Mouse (Mus musculus) v-Abl transformed pro-B cells (cell line): Measurements from ENCODE around the gene Bmp7.

ENCODE experiments used
- in situ Hi-C, 2 experiments: fragments of 400-800 bp; cut with MboI; formaldehyde crosslinking; loops; one replicate each; pipeline ENCODE4 v1.15.1; 2025; ENCODE audit not compliant: unreplicated experiment in 2 of 2

The Bmp7 gene

DNA sequence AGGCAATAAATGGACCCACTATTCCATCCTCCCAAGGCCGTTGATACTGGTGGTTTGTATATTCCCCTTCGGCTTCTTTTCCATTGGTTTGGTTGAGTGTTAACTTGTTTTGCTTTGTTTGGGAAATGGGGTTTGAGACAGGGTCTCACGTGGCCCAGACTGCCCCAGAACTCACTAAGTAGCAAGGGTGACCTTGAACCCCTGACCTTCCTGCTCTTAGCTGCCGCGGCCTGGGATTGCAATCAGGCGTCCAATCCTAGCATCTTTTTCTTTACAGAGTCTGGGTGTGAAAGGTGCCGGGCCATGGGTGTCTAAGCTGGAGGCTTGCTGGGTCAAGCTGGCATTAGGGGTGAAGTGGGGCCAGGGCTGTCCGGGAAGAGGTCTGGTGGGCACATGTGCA lies 79.5 kb downstream of the Bmp7 start:
- in situ Hi-C loops = no loop called here

GRCm38 (mm10) chr2:172860104-172860503 lies 80.0 kb downstream of the Bmp7 start:
- in situ Hi-C loops = no loop called here

- in situ Hi-C loops = no loop called here
Measured at GRCm38 (mm10) chr2:172857048-172857447, 83.1 kb downstream of the Bmp7 start.

DNA sequence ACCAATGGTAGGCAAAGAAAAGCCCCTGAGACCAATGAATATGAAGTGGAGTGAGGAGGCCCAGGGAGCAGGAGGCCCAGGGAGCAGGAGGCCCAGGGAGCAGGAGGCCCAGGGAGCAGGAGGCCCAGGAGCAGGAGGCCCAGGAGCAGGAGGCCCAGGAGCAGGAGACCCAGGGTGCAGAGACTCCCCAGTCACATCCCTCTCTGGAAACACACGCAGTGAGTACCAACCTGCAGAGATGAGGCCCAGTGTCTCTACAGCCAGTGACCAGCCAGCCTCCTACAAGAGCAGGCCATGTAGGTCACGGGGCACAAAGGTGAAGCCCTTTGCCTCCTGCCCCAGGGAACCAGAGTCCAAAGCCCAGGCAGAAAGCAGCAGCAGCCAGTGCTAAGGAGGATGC lies 83.6 kb downstream of the Bmp7 start:
- in situ Hi-C loops = no loop called here

GRCm38 (mm10) chr2:172854136-172854535 lies 86.0 kb downstream of the Bmp7 start:
- in situ Hi-C loops = no loop called here

DNA sequence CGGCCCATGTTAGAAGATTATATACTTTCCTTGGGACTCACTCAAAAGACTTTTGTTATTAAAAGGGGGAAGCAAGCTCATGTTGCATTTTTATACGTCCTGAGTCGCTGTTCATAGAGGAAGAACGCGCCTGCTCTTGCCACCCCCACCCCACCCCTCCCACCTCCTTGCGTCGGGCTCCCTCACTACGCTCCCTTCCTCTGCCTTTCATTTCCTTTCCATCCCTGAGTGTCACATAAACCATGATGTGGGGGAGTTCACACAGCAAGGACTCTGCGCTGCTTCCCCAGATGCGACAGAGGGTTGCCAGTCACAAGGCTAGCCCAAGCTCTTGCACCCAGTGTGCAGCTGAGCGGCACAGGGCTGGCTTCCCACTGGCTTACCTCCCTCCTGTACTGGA lies 88.3 kb downstream of the Bmp7 start:
- in situ Hi-C loops = no loop called here

- in situ Hi-C loops = loop anchor here in 1 of 2 experiments (25.0 kb wide), 2 partner anchors 339 to 714 kb away; no protein-coding TSS in a partner anchor
Measured at GRCm38 (mm10) chr2:172848193-172848592, 91.9 kb downstream of the Bmp7 start.

- in situ Hi-C loops = loop anchor here in 1 of 2 experiments (25.0 kb wide), 2 partner anchors 341 to 716 kb away; no protein-coding TSS in a partner anchor
Measured at GRCm38 (mm10) chr2:172846311-172846575, 93.9 kb downstream of the Bmp7 start.

DNA sequence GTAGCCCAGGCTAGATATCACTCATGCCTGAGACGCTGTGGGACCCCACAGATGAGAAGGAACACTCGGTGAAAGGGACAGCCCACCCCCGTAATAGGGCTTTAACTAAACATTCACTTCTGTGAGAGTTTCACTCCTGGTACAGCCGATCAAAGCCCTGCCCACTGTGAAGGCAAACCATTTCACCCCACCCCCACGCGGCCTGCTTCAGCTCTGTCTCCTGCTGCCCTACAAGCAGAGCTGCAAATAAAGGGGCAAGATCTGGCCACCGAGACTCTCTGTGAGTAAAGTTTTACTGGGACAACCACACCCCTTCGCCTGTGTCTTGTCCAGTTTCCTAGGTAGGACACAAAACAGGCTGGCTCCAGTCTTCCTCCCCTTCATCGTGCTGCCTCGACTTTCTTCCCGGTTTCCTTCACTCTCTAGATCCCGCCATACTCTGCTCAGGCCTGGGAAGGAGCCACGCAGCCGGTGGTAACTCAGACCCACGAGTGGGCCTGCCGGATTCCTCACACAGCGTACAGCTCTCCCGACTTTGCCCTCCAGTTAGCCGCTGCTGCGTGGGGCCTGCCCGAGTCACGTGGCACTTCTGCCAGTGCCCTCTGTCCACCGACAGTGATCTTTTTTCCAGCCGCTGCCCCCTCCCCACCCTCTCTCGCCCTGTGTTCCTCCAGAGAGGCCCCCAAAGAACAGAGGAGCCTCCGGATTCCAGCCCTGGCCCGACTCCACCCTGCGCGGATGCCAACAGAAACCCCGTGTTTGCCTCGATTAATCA lies 94.4 kb downstream of the Bmp7 start:
- in situ Hi-C loops = loop anchor here in 1 of 2 experiments (25.0 kb wide), 2 partner anchors 342 to 717 kb away; no protein-coding TSS in a partner anchor

DNA sequence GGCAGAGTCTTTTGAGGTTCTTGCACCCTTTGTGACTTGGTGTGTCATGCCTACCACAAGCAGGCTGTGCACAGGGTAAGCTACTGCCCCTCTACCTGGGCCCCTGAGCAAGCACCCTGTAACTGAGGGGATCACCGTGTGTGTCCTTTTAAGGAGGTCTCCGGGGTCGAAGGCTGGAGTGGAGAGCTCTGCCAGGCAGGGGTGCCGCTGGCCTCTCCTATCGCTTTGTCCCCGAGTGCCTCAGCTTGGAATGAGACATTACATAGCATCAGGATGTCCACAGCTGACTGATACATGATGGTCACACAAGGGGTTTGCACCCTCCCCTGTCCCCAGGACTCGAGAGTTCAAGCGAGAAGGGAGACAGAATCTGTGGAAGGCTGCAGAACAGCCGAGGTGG lies 96.2 kb downstream of the Bmp7 start:
- in situ Hi-C loops = loop anchor here in 1 of 2 experiments (25.0 kb wide), 2 partner anchors 343 to 718 kb away; no protein-coding TSS in a partner anchor

DNA sequence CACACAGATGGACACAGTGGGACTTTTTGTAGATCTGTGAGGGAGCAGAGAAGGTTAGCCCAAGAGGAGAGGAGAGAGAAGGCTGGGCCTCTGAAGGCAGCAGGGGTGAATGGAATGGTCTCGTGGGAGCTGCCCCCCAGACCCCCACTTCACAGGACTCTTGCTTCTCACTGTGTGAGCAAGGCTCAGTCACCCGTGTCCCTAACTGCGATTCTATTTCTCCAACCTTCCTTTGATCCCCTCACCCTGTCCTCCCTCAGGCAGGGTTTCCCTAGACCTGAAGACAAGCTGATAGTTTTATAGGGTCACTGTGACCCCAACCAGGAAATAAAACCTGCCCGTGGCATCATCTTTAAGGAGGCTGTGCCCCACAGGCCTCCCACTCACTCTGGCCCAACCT lies 97.8 kb downstream of the Bmp7 start:
- in situ Hi-C loops = loop anchor here in 1 of 2 experiments (25.0 kb wide), 2 partner anchors 345 to 720 kb away; no protein-coding TSS in a partner anchor

DNA sequence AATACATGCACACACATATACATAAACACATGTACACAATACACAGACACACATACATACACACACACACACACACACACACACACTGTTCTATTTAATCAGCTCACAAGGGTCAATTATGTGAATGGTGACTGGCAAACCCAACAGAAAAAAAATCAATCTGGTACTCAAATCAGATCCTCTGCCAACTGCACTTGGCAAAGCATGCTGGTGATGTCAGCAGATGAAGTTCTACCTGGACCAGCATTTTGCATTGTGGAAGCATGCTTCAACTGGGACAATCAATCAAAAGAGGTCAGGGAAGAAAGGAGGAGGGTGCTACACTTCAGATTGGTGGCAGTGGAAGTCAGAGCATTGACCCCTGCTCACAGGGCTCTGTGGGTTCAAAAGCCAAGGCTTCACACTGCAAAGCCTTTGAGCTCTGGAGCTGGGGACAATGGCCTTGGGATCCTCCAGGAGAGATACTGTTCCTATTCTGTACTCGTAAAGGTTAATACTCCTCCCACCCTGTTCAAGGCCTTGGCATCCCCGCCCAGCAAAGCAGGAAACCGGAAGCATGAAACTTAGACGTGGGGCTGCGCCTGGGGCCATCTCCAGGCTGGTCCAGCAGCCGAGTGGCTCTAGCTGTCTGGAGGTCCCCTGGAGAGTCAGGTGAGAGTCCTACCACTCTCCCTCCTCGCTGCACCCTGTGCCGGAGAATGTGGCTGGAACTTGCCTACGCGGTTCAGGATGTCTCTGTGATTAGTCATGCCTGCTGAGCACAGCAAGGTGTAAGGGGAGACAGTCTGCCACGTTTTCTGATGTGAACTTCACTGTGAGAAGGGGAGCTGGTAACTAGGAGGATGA lies 99.0 kb downstream of the Bmp7 start:
- in situ Hi-C loops = loop anchor here in 1 of 2 experiments (25.0 kb wide), 2 partner anchors 346 to 721 kb away; no protein-coding TSS in a partner anchor

- in situ Hi-C loops = loop anchor here (5.0 to 25.0 kb wide), 6 partner anchors 248 to 735 kb away; partner anchors contain the start of gene Ankrd60 (in 1 of the 2)
Measured at GRCm38 (mm10) chr2:172839317-172839980, 100.7 kb downstream of the Bmp7 start.

DNA sequence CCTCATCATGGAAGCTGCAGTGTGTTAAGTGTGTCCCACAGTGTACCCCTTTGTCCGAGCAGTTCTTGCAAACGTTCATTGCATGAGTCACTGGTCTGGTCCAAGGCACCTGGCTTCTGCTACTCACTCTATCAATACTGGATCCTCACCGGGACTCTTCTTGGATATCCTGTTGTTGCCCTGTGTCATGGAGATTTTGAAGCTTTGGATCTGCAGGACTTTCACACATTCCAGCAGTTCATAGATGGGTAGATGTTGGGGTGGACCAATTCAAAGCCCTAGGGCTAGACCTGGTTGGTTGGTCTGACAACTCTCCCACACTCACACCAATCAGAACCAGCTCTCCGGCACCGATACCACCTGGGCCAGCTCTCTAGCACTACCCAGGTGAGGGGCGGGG lies 103.6 kb downstream of the Bmp7 start:
- in situ Hi-C loops = loop anchor here (5.0 to 25.0 kb wide), 6 partner anchors 251 to 738 kb away; partner anchors contain the start of gene Ankrd60 (in 1 of the 2)

- in situ Hi-C loops = loop anchor here (5.0 to 25.0 kb wide), 9 partner anchors 159 to 742 kb away; partner anchors contain the start of gene Ankrd60 (in 1 of the 2)
Measured at GRCm38 (mm10) chr2:172833196-172833595, 106.9 kb downstream of the Bmp7 start.

DNA sequence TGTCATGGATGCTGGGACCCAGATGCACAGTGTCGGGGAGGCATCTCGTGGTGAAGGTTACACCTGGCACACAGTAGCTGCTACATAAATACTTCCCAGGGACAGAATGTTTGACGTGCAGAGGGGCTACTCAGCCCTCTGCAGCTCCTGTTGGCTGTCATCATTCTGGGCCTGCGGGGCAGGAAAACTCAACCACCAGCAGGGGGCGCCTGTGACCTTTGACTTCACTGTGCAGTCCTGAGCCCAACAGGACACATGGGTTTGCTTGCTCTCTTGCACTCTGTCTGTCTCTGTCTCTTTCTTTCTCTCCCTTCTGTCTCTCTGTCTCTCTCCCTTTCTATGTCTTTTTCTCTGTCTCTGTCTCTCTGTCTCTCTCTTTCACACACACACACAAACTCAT lies 108.4 kb downstream of the Bmp7 start:
- in situ Hi-C loops = loop anchor here (5.0 to 25.0 kb wide), 9 partner anchors 161 to 743 kb away; partner anchors contain the start of gene Ankrd60 (in 1 of the 2)

DNA sequence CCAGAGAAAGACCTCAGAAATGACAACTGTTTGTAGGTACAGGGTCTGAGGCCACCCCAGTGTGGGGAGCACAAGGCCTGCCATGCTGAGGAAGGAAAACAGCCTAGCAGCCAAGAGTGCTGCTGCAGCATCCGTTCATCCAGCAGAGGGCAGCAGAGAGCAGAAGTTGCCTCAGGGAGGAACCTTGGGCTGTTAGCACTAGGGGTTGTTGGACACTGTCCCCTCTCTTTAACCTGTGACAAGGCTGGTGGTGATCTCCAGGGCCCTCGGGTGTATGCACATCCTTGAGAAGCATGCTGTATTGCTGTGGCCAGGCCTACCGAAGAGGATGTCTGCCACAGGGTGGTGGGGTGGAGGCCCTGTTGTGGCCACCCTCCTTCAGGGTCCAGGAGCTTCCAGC lies 109.0 kb downstream of the Bmp7 start:
- in situ Hi-C loops = loop anchor here (5.0 to 25.0 kb wide), 9 partner anchors 161 to 744 kb away; partner anchors contain the start of gene Ankrd60 (in 1 of the 2)

DNA sequence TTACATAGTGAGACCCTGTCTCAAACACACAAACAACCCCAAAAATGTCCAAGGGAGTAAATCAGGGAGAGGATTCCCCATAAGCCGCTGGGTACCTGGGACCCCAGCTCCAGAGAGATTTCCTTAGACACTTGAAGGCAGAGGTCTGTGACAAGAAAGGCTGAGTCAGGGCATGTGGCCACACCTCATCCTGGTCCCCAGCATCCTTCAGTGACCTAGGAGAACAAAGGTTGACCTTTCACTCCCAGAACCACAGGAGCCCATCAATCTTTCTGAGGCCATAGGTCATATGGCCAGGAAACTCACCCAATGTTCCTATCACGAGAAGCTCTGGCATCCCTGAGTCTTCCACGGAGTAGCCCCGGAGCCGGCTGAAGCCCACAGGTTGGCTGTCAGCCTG lies 111.9 kb downstream of the Bmp7 start:
- in situ Hi-C loops = loop anchor here in 1 of 2 experiments (25.0 kb wide), 2 partner anchors 359 to 734 kb away; no protein-coding TSS in a partner anchor

- in situ Hi-C loops = loop anchor here in 1 of 2 experiments (25.0 kb wide), 2 partner anchors 360 to 735 kb away; no protein-coding TSS in a partner anchor
Measured at GRCm38 (mm10) chr2:172827564-172827963, 112.6 kb downstream of the Bmp7 start.

- in situ Hi-C loops = loop anchor here in 1 of 2 experiments (25.0 kb wide), 2 partner anchors 362 to 737 kb away; no protein-coding TSS in a partner anchor
Measured at GRCm38 (mm10) chr2:172825785-172826145, 114.4 kb downstream of the Bmp7 start.
